Mouse (Mus musculus): ENCODE data around the gene Mydgf. TPM values are rescaled to one million over a fixed set of nuclear protein-coding genes. Genes with fewer than 3 reads are reported as not detected.

Mydgf gene
- polyA plus RNA-seq (2015; fragmentation: Nextera tagmentation; extraction: Ambion mirVana) = 67.4 and 74.2 TPM in 2 replicates

- Histone ChIP-seq H3K9me3 (no peaks in the 10 kb centered on the region), H3K4me3 (peak within 1 kb of the TSS; percentile 88), H3K27ac (replicated peaks) (peak within 1 kb of the TSS; percentile 83), H3K27me3 (no peaks in the 10 kb centered on the region), H3K9ac (peak within 1 kb of the TSS; percentile 88), H3K4me1 (replicated peaks) (peaks cover 31% of the 10 kb centered on the region), H3K36me3 (peaks cover 59% of the 10 kb centered on the region), H3K4me2 (peak within 1 kb of the TSS; percentile 94)
- WGBS = under 1% methylated on average over 47 of the region's 47 CpGs
- ATAC-seq (ENCODE audit: low read depth) = peak; percentile 94
These were observed at the start of gene Mydgf for GRCm38 (mm10) chr17:56183658-56184103. Gene Mydgf (minus strand): TSS chr17:56183920.

- Histone ChIP-seq H3K9me3 (no peaks in the 10 kb centered on the region), H3K36me3 (no peaks in the 10 kb centered on the region), H3K4me1 (replicated peaks) (peaks cover 13% of the 10 kb centered on the region), H3K4me2 (peak overlapping the region; percentile 49), H3K4me3 (peak overlapping the region; percentile 3; the same call in 1 of the 2 replicates), H3K27me3 (peaks cover 12% of the 10 kb centered on the region), H3K27ac (replicated peaks) (peak overlapping the region; percentile 42), H3K9ac (0 out of 2 replicates have a peak overlapping the region, but pooled peaks have one; percentile 17)
- WGBS = 50% methylated on average over 8 of the region's 8 CpGs
- 0 out of 2 replicates have a peak, but pooled peaks have one; percentile 44 for ATAC-seq (ENCODE audit: low read depth)
These were observed 49.7 kb upstream of the Mydgf start for GRCm38 (mm10) chr17:56233389-56233788.

DNA sequence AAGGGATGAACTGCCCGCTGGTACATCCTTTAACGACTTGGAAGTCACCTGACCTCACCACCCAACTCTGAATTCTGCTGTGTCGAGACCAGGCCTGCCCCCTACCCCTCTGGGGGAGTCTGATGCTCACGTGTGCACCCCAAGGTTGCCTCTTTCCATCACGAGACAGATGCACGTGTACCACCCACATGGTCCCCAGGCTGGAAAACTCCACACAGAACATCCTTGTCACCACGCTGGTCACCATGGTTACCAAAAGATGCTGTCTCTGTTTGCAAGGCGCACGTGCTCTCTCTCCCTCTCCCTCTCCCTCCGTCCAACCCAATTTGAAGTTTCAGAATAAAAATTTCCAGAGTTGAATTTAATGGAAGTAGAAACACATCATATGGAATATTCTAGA lies 46.2 kb upstream of the Mydgf start:
- no peak overlapping the region for H3K4me3 ChIP-seq
- peaks cover under 1% of the 10 kb centered on the region; the same call in 1 of the 2 replicates for H3K27me3 ChIP-seq
- peaks cover 13% of the 10 kb centered on the region for H3K4me1 ChIP-seq (replicated peaks)
- WGBS = 67% methylated on average over 10 of the region's 10 CpGs
- no peaks in the 10 kb centered on the region for H3K9me3 ChIP-seq
- H3K9ac ChIP-seq = no peak overlapping the region
- ATAC-seq (ENCODE audit: low read depth) = no peak
- H3K36me3 ChIP-seq = no peaks in the 10 kb centered on the region
- H3K27ac ChIP-seq (replicated peaks) = no peak overlapping the region
- no peak overlapping the region for H3K4me2 ChIP-seq

GRCm38 (mm10) chr17:56226566-56226965 lies 42.8 kb upstream of the Mydgf start:
- Histone ChIP-seq H3K4me1 (replicated peaks) (no peaks in the 10 kb centered on the region), H3K27me3 (no peaks in the 10 kb centered on the region; the same call in 1 of the 2 replicates), H3K27ac (replicated peaks) (no peak overlapping the region), H3K4me2 (no peak overlapping the region), H3K36me3 (no peaks in the 10 kb centered on the region), H3K4me3 (no peak overlapping the region), H3K9ac (no peak overlapping the region), H3K9me3 (no peaks in the 10 kb centered on the region)
- WGBS = 79% methylated on average over 3 of the region's 3 CpGs
- ATAC-seq (ENCODE audit: low read depth) = no peak

GRCm38 (mm10) chr17:56224916-56225315 lies 41.2 kb upstream of the Mydgf start:
- no peak overlapping the region for H3K9ac ChIP-seq
- H3K4me1 ChIP-seq (replicated peaks) = no peaks in the 10 kb centered on the region
- no peak overlapping the region for H3K4me2 ChIP-seq
- no peaks in the 10 kb centered on the region for H3K9me3 ChIP-seq
- H3K27me3 ChIP-seq = no peaks in the 10 kb centered on the region; the same call in 1 of the 2 replicates
- no peak overlapping the region for H3K27ac ChIP-seq (replicated peaks)
- 40% methylated on average over 1 of the region's 1 CpGs for WGBS
- H3K36me3 ChIP-seq = no peaks in the 10 kb centered on the region
- H3K4me3 ChIP-seq = no peak overlapping the region
- ATAC-seq (ENCODE audit: low read depth) = no peak

DNA sequence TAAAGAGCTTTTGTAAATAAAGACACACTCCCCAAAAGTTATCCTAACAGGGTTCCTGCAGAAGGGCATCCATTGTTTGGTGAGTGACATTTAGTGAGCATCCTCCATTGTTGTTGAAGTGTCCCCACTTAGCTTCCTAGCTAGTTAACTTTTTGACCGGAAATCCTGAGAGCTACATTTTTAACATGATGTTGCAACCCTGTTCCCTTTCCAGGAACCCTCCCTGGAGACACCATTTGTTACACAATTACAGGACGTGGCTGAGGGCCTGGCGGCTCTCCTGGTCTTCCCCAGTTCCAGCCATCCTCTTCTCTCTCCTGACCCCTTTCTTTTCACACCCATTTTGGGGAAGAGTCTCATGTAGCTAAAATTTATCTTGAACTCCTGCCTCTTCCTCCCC lies 36.1 kb upstream of the Mydgf start:
- peaks cover 4% of the 10 kb centered on the region; the same call in 1 of the 2 replicates for H3K36me3 ChIP-seq
- no peak overlapping the region for H3K9ac ChIP-seq
- H3K4me2 ChIP-seq = peak overlapping the region; percentile 91; the same call in 1 of the 2 replicates
- WGBS = 60% methylated on average over 3 of the region's 3 CpGs
- ATAC-seq (ENCODE audit: low read depth) = no peak
- H3K4me3 ChIP-seq = 0 out of 2 replicates have a peak overlapping the region, but pooled peaks have one; percentile 84
- H3K27me3 ChIP-seq = no peaks in the 10 kb centered on the region
- H3K27ac ChIP-seq (replicated peaks) = no peak overlapping the region
- H3K9me3 ChIP-seq = no peaks in the 10 kb centered on the region
- H3K4me1 ChIP-seq (replicated peaks) = peaks cover 39% of the 10 kb centered on the region

GRCm38 (mm10) chr17:56219251-56219650 lies 35.5 kb upstream of the Mydgf start:
- H3K36me3 ChIP-seq = peaks cover 4% of the 10 kb centered on the region; the same call in 1 of the 2 replicates
- peak overlapping the region; percentile 84 for H3K4me3 ChIP-seq
- H3K27ac ChIP-seq (replicated peaks) = peak overlapping the region; percentile 95
- WGBS = 49% methylated on average over 12 of the region's 12 CpGs
- H3K4me1 ChIP-seq (replicated peaks) = peaks cover 39% of the 10 kb centered on the region
- peak overlapping the region; percentile 91 for H3K4me2 ChIP-seq
- H3K9me3 ChIP-seq = no peaks in the 10 kb centered on the region
- H3K27me3 ChIP-seq = no peaks in the 10 kb centered on the region
- no peak; the same call in 1 of the 2 replicates for ATAC-seq (ENCODE audit: low read depth)
- peak overlapping the region; percentile 90 for H3K9ac ChIP-seq

DNA sequence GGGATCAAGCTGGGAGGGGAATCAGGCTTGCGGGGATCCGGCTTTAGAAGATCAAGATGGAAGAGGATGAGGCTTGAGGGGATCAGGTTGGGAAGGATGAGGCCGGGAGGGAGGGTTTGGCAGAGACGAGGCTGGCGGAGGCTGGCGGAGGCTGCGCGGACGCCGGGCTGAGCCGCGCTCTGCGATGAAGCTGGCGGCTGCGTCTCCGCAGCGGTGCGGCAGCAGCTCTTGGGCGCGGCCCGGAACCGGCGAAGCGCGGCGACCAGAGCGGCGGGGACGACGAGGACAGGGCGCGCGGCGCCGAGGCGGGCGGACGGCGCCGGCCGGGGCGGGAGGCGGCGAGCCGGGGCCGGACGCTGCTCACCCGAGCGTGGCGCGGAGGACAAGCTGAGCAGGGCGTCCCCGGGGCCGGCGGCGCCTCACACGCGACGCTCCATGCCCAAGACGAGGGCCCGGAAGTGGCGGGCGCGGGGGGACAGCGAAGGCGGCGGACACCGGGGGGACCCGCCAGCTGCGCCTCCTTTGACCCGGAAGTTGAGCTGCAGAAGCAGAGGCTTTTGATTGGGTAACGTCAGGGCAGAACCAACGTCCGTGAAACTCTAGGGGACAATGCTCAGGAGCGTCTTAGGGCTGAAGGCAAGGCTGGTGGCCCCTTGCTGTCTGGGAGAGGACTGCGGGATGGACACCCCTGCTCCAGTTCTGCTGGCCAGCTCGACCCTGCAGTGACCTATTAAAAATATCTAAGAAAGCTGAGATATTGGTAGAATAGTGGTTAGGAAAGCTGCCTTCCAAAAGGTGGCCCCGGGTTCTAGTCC lies 34.9 kb upstream of the Mydgf start, which contains the start of gene Dpp9:
Gene Dpp9 (minus strand): TSS at position 529 of the 815 bp plus-strand sequence.
- Histone ChIP-seq H3K9ac (peak within 1 kb of the TSS; percentile 90), H3K4me3 (peak within 1 kb of the TSS; percentile 84), H3K4me2 (peak within 1 kb of the TSS; percentile 91), H3K27me3 (no peaks in the 10 kb centered on the region), H3K9me3 (no peaks in the 10 kb centered on the region), H3K27ac (replicated peaks) (peak within 1 kb of the TSS; percentile 95), H3K36me3 (peaks cover 4% of the 10 kb centered on the region; the same call in 1 of the 2 replicates), H3K4me1 (replicated peaks) (peaks cover 39% of the 10 kb centered on the region)
- under 1% methylated on average over 76 of the region's 78 CpGs for WGBS
- ATAC-seq (ENCODE audit: low read depth) = peak; percentile 99

DNA sequence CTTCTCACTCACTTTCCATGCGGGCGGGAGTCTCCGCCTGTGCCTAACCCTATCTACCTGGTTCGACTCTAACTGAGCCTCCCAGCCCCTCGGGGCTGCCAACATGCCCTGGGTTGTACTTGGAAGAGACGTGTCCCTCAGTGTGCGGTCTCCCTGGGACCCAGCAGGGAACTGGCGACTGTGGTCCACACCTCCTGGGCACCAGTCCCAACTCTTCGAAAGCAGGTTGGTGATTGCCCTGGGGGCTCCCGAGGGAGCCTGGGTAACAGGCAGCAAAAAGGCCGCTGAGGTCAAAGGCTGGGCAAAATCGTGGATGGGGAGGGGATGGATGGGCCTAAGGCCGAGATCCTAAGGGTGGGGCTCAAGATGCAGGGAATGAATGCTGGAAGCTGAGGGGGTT lies 34.0 kb upstream of the Mydgf start:
- 64% methylated on average over 13 of the region's 13 CpGs for WGBS
- H3K27ac ChIP-seq (replicated peaks) = no peak overlapping the region
- no peak for ATAC-seq (ENCODE audit: low read depth)
- peaks cover 4% of the 10 kb centered on the region; the same call in 1 of the 2 replicates for H3K36me3 ChIP-seq
- peak overlapping the region; percentile 91 for H3K4me2 ChIP-seq
- peaks cover 43% of the 10 kb centered on the region for H3K4me1 ChIP-seq (replicated peaks)
- no peaks in the 10 kb centered on the region for H3K27me3 ChIP-seq
- peak overlapping the region; percentile 84 for H3K4me3 ChIP-seq
- H3K9me3 ChIP-seq = no peaks in the 10 kb centered on the region
- peak overlapping the region; percentile 90 for H3K9ac ChIP-seq

DNA sequence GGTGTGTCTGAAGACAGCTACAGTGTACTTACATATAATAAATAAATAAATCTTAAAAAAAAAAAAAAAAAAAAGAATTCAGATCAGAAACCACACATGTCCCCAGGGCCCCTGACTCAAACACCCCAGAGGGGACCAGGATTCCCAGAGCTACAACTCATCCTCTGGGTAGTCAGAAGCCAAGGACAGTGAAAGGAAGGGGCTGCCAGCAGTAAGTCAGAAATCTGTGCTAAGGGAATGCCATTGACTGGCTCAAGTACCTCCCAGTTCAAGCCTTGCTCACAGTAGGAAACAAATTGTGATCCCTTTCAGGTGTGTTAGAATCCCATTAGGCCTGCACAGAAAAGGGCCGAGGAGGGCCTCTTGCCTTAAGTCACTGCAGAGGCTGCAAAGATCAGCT lies 30.5 kb upstream of the Mydgf start:
- 75% methylated on average over 1 of the region's 1 CpGs for WGBS
- no peak overlapping the region for H3K27ac ChIP-seq (replicated peaks)
- H3K36me3 ChIP-seq = peaks cover 35% of the 10 kb centered on the region
- no peak overlapping the region for H3K4me3 ChIP-seq
- H3K9me3 ChIP-seq = no peaks in the 10 kb centered on the region
- H3K4me2 ChIP-seq = no peak overlapping the region
- peaks cover 40% of the 10 kb centered on the region for H3K4me1 ChIP-seq (replicated peaks)
- H3K9ac ChIP-seq = no peak overlapping the region
- H3K27me3 ChIP-seq = no peaks in the 10 kb centered on the region
- ATAC-seq (ENCODE audit: low read depth) = no peak

DNA sequence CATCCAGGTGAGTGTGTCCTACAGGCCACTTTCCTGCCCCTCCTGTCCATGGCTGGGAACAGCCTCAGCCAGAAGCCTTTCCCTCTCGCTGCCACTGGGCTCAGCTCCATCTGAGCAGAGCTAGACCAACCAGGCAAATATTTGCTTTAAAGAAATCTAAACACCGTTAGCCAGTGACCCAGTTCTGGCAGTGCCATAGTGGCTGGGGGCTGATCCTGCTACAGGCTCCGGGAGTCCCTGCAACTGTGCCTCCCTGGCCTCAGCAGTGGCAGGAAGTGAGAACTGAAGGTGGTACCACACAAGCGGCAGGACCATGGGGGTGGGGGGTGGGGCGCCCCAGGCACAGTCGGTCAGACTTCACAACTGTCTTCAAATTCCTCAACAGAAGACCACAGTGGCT lies 29.0 kb upstream of the Mydgf start:
- Histone ChIP-seq H3K27me3 (no peaks in the 10 kb centered on the region), H3K9me3 (no peaks in the 10 kb centered on the region), H3K4me3 (no peak overlapping the region), H3K36me3 (peaks cover 50% of the 10 kb centered on the region), H3K4me2 (no peak overlapping the region), H3K27ac (replicated peaks) (no peak overlapping the region), H3K4me1 (replicated peaks) (peaks cover 33% of the 10 kb centered on the region), H3K9ac (no peak overlapping the region)
- no peak for ATAC-seq (ENCODE audit: low read depth)
- WGBS = 80% methylated on average over 6 of the region's 6 CpGs

- Histone ChIP-seq H3K4me2 (no peak overlapping the region), H3K27me3 (no peaks in the 10 kb centered on the region), H3K36me3 (peaks cover 66% of the 10 kb centered on the region), H3K27ac (replicated peaks) (no peak overlapping the region), H3K4me1 (replicated peaks) (peaks cover 18% of the 10 kb centered on the region), H3K9ac (no peak overlapping the region), H3K9me3 (no peaks in the 10 kb centered on the region), H3K4me3 (no peak overlapping the region)
- WGBS = 98% methylated on average over 2 of the region's 2 CpGs
- no peak for ATAC-seq (ENCODE audit: low read depth)
These were observed 27.4 kb upstream of the Mydgf start for GRCm38 (mm10) chr17:56211090-56211489.

All from neural tube, embryonic 13.5 days (tissue).